Mouse (Mus musculus): ENCODE results near the gene Zfp800.
A peak's percentile ranks its signal among the peaks of the same experiment; 100 is the strongest.

Gene Zfp800

DNA sequence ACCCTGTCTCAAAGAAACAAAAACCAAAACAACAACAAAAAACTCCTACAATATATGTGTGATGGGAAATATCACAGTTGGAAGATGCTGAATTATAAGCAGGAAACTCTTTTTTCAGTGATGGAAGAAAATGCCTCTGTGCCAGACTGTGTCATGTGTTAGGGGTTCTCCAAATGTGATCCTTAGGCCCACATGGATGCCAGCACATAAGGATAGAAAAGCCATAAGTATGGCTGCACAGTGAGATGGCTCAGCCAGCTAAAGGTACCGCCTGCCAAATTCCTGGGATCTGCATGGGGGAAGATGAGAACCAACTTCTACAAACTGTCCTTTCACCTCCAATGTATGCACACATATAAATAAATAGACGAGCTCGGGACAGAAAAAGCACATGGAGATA lies 82.6 kb downstream of the Zfp800 start:
- no peak for DNase-seq (ENCODE audit: extremely low read depth, low read depth)

DNA sequence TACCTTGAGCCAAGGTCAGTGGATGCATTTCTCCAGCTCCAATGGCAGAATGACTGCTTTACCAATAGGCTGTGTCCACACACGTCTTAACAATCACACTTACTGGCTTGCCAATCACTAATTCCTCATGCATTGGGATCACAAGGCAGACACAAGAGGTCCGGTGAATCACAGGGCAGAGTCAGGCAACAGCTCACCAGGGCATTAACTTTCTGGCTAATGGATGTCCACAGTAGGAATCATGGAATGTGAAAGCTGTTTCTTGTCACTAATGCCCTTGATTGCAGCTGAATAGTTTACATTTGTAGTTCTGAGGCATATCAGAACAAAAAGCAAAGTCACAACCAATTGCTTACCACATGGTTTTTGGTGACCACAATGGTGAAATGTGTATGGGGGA lies 85.7 kb downstream of the Zfp800 start:
- DNase-seq (ENCODE audit: extremely low read depth, low read depth) = no peak

DNA sequence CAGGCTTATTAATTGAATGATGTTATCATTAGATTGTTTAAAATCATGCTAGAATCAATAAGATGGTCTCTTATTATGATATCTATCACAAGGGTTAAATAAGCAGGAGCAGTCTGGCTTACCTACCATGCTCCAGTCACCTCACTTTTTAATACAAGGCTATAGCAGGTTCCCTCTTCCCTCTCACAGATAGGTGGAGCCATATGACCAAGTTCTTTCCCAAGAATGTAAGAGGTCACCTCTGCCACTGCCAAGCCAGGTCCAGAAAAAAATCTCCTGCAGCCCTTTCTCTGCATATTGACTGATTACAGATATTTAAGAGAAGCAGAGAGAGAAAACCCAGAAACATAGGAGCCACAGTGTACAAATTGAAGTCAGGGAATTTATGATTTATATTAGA lies 88.1 kb downstream of the Zfp800 start:
- DNase-seq (ENCODE audit: extremely low read depth, low read depth) = no peak

DNA sequence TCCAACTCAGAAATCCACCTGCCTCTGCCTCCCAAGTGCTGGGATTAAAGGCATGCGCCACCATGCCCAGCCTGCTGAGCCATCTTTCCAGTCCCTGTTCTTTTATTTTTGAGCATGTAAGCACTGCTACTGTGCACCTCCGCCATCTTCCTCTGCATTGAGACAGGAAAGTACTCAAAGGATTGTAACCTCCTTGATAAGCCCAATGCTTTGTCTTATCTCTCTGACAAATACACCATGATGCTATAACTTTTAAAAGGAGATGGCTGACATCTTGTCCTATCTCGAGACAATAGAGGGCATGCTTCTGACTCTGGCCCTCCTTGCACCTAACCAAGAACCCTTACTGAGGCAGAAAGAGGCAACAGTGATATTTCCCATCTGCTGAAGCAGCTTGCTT lies 88.9 kb downstream of the Zfp800 start:
- DNase-seq (ENCODE audit: extremely low read depth, low read depth) = no peak

DNA sequence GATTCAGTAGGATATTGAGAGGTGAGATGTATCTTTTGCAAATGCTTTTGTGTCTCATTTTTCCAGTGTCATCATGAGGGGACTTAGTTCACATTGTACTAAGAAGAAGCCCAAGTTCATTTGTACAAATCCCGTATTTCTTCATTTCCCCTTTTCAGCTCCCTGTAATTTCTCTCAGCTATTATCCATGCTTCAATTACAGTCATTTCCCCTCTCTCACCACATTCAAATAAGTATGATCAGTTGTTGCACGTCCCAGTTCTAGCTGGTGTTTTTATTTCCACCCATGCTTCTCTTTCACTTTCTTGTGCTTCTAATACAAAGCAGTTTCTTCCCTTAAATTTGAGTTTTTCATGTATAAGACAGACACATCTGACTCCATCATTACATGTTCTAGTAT lies 91.1 kb downstream of the Zfp800 start:
- DNase-seq (ENCODE audit: extremely low read depth, low read depth) = no peak

DNA sequence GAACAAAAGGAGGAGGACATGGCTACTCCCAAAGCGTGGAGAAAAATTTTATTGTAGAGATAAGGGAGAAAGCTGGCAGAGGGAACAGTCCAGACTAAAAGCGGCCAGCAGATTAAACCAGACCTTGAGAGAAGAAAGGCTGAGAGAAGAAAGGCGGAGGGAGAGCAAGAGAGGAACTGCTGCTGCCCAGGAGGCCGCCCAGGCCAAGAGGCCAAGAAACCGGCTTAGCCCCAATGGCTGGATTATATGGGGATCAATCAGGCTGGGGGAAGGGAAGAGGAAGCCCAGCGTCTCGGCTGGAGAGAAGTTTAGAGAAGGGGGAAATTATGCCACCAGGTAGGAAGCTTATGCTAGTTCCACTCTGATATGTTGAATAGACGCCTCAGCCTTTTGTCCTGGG lies 101.5 kb downstream of the Zfp800 start:
- DNase-seq (ENCODE audit: extremely low read depth, low read depth) = no peak

DNA sequence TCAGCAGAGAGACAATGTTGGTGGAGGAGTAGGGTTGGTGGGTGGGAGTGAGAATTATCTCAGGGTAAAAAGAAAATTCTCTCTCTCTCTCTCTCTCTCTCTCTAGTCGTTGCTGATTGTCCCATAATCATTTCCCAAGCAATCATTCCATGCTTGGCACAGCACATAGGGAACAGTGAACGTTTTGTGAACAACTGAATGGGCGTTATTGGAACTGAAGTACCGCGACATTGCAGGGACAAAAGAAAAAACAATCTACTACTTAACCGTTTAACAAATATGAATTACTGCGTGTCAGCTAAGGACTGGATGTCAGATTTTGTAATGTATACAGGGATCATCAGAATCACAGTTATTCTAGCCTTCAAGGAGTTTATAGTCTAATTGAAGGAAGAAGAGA lies 102.2 kb downstream of the Zfp800 start:
- DNase-seq (ENCODE audit: extremely low read depth, low read depth) = no peak

DNA sequence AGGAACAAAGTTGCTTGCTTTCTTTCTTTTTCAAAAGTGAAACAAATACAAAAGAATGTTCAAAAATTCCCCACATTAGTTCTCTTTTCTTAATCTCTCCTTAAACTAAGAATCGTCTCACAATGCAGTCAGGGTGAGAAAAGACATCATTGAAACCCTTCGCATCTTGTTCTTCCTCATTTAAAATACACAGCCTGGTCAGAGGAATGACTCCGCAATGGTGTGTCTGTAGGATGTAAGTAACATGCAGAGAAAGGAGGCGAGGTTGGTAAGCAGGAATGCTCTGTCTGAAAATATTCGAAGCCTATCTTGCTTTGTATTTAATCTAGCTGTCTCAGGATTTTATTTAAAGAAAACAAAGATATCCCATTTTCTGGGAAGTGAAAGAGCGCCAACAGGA lies 105.0 kb downstream of the Zfp800 start:
- no peak for DNase-seq (ENCODE audit: extremely low read depth, low read depth)

DNA sequence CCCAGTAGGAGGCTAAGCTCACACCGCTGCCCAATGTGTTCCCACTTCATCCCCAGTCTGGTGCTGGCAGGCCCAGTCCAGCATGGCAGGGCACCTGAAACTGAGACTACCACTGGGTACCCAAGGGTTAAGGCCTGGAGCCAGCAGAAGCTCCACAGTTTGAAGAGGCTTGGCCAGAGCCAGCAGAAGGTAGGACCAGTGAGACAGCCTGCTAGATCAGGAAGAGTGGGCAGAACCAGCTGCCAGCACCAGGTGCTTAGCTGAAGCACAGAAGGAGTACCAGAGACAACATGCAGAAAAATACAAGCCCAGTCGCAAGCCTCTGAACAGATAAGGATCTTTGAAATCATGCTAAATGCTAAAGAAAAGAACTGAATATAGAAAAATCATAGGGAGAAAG lies 117.9 kb downstream of the Zfp800 start:
- DNase-seq (ENCODE audit: extremely low read depth, low read depth) = no peak

DNA sequence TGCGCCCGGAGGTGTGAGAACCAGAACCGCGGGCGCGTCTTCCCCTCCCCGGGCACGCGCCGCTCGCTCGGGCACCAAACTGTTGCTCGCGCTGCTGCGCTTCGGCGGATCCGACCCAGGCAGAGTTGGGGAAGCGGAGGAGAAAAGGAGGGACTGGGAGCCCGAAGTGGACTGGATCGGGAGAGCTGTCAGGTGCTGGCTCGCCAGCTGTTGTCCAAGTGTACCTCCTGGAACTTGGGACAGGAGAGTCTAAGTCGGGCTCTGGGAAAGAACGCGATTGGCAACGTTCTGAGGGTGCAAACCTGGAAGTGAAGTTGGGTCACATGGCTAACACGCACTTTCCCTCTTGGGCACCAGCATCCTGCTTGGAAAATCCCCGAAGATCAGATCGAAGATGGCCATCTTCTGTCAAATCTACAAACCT lies 135.6 kb downstream of the Zfp800 start:
- peak; percentile 29 for DNase-seq (ENCODE audit: extremely low read depth, low read depth)

DNA sequence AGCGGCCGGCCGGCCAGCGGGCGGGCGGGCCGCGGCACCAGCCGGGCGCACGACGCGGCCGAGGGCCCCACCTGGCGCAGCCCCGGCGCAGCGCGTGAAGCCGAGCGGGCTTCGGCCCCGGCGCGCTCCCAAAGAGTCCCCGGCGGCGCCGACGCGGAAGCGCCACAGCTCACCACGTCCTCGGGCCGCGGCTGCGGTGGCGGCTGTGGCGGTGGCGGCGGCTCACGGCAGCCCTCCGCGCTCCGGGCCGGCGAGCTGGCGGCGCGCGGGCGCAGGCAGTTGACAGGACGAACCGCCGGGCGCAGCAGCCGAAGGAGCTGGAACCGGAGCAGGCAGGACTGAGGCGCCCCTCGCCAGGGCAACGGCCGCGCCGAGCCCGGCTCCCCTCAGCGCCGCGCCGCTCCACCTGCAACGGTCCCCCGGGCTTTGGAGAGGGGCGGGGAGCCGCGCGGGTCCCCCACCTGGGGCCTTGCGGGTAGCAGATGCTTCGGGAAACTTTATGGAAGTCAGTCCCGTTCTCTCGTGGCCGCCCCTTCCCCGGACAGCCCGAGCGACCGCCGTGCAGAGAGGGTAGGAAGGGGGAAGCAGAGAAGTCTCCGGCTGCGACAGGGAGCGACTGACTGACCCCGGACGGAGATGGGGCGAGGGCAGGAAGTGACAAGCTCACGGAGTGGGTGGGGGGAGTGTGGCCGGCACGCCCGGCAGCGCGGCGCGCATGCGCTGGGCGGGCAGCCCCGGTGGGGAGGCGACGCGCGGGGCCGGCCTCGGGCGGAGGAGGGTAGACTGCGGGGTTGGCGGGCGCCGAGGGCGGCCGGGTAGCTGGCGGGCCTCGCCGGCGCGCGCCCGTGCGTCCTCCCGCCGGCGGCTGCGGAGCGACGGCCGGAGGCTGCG lies 136.3 kb downstream of the Zfp800 start:
- DNase-seq (ENCODE audit: extremely low read depth, low read depth) = peak; percentile 71

DNA sequence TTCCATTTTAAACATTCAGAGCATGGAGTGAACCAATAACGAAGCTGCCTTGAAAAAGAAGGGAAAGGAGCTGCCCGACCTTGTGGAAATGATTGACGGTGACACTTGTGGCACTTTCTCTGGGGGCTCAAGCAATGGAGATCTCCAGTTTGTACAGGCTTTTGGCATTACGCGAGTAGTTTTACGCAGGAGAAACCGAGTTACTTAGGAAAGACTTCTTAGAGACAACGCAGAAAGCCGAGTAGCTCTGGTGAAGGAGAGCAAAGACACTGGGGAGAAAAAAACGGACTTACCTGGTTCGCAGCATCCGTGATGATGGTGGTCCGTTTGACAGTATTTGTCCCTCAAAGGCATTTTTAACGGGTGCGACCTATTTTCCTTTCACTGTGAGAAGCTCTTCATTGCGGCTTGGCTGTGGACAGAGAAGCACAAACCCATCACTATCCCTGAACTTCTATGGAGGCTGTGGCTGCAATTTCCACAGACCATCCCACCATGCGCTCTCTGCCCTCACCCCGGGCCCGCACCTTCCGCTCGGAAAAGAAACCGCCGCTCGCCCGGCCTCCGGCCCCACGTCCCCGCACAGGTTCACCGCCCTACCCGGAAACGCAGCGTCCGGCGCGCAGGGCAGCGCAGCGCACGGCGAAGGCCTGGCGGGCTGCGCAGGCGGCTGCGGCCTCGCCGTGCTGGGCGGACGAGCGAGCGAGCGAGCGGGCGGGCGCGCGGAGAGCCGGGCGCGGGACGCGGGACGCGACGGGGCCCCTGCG lies 137.2 kb downstream of the Zfp800 start:
- peak; percentile 34 for DNase-seq (ENCODE audit: extremely low read depth, low read depth)

DNA sequence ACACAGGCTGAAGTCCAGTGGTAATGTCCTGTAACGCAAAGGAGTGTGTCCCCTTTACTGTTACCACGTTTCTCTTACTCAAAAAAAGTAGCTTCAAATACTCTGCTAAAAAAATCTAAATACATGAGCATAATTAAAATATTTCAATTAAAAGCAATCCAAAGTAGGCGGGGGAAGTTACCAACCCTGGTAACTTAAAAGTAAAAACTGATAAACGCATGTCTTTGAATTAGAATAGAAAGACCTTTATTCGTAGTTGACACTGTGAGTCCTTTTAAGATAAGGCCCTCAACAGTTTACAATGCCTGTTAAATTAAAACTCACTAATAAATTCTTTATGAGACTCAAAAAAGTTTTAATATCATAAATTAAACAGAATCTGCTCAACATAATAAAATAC lies 138.1 kb downstream of the Zfp800 start:
- peak; percentile 17 for DNase-seq (ENCODE audit: extremely low read depth, low read depth)

DNA sequence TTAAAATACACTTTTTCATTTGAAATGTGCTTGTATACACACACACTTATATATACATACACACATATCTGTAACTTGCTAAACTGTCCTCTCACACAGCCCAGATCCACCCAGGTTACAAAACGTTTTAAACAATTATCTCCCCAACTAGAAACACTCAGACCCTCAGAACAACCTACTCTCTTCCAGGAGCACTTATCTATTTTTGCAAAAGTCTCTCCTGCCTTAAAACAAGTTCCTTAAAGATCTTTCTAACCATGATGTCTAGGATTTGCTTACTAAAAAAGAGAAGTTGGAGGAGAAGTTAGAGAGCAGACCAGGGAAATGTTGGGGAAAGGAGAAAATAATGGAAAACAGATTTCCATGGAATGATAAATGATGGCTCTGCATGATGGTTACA lies 139.4 kb downstream of the Zfp800 start:
- DNase-seq (ENCODE audit: extremely low read depth, low read depth) = peak; percentile 52

DNA sequence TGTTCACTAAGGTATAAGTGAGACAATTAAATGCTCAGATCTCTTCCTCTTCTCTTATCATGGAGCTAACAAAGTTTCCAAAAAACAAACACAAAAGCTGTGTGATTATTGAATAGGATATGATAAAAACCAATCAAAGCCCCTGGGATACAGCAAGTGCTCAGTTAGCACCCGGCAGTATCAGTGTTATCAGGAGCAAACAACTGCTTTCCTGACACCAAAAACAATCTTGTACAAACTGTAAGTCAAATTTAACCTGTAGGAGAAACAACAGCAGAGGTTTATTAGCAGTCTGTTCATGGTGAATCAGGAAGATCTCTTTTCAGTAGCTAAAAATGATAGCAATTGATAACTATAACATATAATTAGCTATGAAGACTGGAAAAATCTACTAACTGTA lies 140.0 kb downstream of the Zfp800 start:
- no peak for DNase-seq (ENCODE audit: extremely low read depth, low read depth)

DNA sequence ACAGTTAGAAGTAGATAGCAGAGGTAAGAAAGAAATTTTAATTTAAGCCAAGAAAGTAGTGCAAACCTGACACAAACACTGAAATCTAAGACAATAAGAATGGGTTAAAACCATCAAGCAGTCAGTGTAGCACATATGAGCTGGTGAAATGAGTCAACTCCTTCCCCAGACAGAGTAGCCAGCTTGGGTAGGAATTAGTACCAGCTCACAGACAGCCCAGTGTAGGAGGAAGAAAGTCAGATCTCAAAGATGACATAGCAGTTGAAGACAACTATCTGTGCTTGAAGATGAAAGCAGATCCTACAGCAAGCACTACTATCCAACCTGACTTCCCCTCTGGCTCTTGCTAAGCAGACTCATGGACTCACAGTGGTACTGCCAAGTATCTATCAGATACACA lies 145.0 kb downstream of the Zfp800 start:
- DNase-seq (ENCODE audit: extremely low read depth, low read depth) = no peak

DNA sequence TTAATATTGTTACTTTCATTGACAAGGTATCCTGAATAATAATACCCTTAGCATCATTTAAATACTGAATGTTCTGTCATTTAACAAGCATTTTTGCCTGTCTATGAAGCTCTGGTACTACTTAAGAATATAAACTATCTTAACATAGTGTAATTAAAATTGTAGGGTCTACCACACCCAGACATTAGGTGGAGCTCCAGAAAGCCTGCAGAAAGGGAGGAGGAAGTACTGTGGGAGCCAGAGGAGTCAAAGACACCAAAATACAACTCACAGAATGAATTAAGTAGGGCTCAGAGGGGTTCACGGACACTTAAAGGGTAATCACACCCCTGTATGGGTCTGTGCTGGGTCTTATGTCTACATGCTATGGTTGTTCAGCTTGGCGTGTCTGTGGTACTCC lies 149.6 kb downstream of the Zfp800 start:
- no peak for DNase-seq (ENCODE audit: extremely low read depth, low read depth)

DNA sequence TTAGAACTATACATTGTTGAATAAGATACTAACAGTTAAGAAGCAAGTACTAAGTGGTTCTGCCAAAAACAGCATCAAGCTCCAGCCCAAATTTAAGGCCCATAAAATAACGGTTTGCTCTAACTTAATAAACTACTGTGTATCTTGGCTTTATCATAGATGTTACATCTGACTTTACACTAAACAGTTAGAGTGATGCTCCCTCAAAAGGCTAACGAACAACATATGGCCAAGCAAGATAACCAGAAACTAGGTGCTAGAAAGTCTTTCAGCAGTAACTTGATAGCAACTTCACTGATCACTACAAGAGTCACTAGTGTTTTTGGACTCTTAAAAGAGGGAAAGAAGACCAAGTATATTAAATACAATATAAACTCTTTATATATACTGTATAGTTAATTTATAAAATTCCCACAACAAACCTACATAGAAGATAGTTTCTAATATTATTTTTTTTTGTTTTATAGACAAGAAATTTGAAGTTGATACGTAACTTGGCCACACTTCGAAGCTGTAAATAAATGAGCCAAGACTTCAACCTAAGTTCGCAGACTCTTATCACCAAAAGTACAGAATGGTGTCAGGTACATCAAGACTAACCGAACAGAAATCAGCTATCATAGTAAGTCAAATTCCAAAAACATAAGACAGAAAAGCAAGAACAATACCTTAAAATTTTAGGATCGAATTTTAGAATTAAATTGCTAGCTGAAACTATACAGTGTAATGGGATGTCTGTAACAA lies 165.0 kb downstream of the Zfp800 start:
- peak; percentile 89 for DNase-seq (ENCODE audit: extremely low read depth, low read depth)

DNA sequence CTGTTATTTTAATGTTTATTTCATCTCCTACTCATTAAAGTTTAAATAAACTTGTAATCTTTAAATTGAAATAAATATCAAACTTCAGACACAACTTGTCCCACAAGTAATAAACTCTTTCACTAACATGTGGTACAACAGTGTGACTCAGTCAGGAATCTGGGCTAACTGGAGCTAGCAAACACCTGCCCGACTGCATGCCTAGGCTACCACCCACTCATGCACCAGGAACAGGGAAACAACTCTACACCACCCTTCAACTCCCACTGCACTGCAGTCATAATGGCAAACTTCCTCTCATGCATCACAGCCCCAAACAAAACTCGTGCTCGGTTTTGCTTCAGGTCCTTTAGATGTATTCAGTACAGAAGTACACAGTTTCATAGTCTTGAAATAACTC lies 169.7 kb downstream of the Zfp800 start:
- DNase-seq (ENCODE audit: extremely low read depth, low read depth) = no peak

DNA sequence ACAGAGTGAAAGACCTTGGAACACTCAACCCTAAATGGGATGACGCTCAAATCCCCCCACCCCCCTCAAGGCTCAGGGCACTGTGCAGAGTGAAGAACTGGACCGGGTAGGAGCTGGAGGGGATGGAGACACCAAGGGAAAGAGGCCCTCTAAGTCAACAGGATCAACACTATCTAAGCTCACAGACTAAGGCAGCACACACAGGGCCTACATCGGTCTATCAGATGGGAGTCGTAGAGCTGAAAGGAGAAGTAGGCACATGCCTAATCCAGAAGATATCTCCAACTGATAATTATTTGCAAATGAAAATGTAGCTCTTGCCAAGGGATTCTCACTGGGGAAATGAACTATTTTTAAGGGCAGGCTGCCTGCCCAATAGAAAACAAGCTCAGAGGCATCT lies 176.8 kb downstream of the Zfp800 start:
- no peak for DNase-seq (ENCODE audit: extremely low read depth, low read depth)

DNA sequence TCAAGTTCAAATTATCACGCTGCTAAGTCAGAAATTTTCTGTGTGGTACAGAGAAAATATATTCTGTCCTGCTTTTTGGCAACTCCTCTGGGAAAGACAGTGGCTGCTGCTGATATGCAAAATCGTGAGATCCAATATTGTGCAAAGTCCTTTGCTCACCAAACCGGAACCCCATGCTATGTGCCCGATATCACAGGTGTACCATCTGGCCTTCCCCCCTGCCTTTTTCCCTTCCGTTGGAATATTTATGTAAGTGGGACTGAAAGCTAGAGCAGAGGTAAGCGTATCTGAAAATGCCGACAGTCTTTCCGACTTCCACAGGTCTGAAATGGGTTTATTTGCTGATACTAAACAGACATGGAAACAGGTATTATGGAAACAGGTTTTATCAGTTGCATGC lies 179.4 kb downstream of the Zfp800 start:
- DNase-seq (ENCODE audit: extremely low read depth, low read depth) = no peak

All from MEL-GATA-1-ER (cell line).